Mouse (Mus musculus): Measurements from ENCODE around the gene Mcoln3. TPM values are rescaled to one million over a fixed set of nuclear protein-coding genes. Genes with fewer than 3 reads are reported as not detected.

The Mcoln3 gene
- polyA plus RNA-seq, 1 experiment from 2014 or later, result 0.18 TPM

DNA sequence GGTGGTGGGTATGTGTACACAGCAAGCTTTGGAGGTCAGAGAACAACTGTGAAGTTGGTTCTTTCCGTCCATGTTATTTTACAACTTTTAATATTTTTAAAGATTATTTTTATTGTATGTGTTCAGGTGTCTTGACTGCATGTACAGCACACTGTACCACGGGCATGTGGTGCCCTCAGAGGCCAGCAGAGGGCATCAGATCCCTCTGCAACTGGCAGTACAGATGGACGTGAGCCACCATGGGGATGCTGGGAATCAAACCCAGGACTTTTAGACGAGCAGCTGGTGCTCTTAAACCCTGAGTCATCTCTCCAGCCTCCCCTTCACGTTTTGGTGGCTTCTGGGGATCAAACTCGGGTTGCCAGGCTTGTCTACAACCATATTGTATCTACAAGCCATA is 15.2 kb upstream of the Mcoln3 start:
- no peak overlapping the region for H3K27ac ChIP-seq (ENCODE audit: low read length)
- H3K27me3 ChIP-seq (replicated peaks; ENCODE audit: control insufficient read depth, insufficient read depth, low read length), result 0 out of 2 replicates have a peak, but pooled peaks cover 3% of the 10 kb centered on the region
- no peak overlapping the region for H3K4me3 ChIP-seq (replicated peaks; ENCODE audit: low read length)
- no peaks in the 10 kb centered on the region for H3K36me3 ChIP-seq (ENCODE audit: control insufficient read depth, insufficient read depth)
- no peak overlapping the region for H3K4me2 ChIP-seq (ENCODE audit: low read length)
- 61% methylated on average over 6 of the region's 6 CpGs for WGBS
- no peak overlapping the region for H3K9ac ChIP-seq (replicated peaks; ENCODE audit: low read depth, low read length)
- no peaks in the 10 kb centered on the region for H3K9me3 ChIP-seq (ENCODE audit: control insufficient read depth, low read length)
- ATAC-seq, result no peak
- H3K4me1 ChIP-seq (replicated peaks; ENCODE audit: control insufficient read depth, insufficient read depth, low read length), result peaks cover under 1% of the 10 kb centered on the region; the same call in 1 of the 2 replicates

DNA sequence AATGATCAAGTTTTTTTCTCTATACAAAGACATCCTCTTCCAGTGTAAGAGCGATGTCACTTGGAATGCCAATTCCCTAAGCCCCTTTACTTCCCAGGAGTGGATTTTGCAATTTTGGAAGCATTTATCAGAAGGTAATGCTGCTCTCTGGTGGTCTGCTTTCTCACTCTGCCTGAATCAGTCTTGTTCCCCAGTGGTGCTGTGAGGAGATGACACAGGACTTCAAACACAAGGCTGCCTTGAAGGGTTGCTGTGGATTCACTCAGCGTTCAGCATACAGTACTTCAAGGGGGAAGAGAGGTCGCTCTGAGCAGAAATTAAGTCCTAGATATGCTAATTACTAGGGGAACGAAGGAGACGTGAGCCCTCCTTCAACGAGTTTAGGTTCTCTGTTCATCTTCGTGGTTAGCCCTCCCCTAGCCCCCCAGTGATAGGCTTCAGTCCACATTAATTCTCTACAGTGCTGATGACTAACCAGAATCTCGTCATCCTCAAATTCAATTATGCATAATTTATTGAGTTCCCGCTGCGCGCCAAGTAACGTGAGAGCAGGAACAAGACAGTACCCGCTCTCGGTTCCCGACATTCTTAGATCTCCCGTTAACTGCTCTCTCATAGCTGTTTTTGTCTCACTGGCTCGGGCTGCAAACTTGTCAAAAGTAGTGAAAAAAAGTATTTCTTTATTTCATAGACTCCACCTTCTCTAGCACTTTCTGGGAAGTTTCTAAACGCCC is 10.0 kb upstream of the Mcoln3 start:
- peak; percentile 71 for ATAC-seq
- H3K27ac ChIP-seq (ENCODE audit: low read length), result no peak overlapping the region
- 0 out of 2 replicates have a peak, but pooled peaks cover 3% of the 10 kb centered on the region for H3K27me3 ChIP-seq (replicated peaks; ENCODE audit: control insufficient read depth, insufficient read depth, low read length)
- H3K36me3 ChIP-seq (ENCODE audit: control insufficient read depth, insufficient read depth), result no peaks in the 10 kb centered on the region
- no peaks in the 10 kb centered on the region for H3K9me3 ChIP-seq (ENCODE audit: control insufficient read depth, low read length)
- peak overlapping the region; percentile 96 for H3K4me2 ChIP-seq (ENCODE audit: low read length)
- WGBS, result 4% methylated on average over 18 of the region's 18 CpGs
- H3K9ac ChIP-seq (replicated peaks; ENCODE audit: low read depth, low read length), result peak overlapping the region; percentile 41
- peak overlapping the region; percentile 51 for H3K4me3 ChIP-seq (replicated peaks; ENCODE audit: low read length)
- peaks cover 11% of the 10 kb centered on the region; the same call in 1 of the 2 replicates for H3K4me1 ChIP-seq (replicated peaks; ENCODE audit: control insufficient read depth, insufficient read depth, low read length)

DNA sequence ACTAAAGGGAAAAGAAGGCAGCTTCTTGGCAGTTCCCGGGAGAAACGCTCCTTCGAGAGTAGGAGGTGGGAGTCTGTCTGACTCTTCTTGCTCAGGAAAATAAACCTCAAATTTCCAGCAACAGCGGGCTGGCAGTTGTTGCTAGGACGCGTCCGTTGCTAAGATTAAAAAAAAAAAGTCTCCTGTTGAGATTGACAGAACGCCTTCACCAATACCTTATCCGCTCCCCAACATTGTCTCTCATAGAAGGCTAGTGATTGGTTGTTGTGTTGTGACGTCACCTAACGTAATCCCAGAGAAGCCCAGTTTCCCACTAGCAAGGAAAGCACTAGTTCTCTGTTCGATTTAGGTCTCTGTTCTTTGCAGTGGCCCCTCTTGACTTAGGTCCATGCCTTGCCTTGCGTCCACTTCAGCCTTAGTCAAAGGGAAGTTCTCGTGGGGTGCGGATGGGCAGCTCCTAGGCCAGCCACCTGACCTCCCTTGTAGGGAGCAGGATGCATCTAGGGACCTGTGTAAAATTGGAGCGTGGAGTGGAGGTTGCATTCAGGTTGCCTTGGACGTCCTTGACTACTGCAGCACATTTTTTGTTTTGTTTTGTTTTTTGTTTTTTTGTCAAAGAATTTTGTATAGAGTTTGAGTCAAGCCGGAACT is 9.2 kb upstream of the Mcoln3 start, which contains the start of gene Wdr63:
Gene Wdr63, minus strand, starts transcription at position 210 of the 651 bp plus-strand sequence.
- peak within 1 kb of the TSS; percentile 41 for H3K9ac ChIP-seq (replicated peaks; ENCODE audit: low read depth, low read length)
- H3K9me3 ChIP-seq (ENCODE audit: control insufficient read depth, low read length), result no peaks in the 10 kb centered on the region
- peak within 1 kb of the TSS; percentile 51 for H3K4me3 ChIP-seq (replicated peaks; ENCODE audit: low read length)
- 0 out of 2 replicates have a peak, but pooled peaks cover 3% of the 10 kb centered on the region for H3K27me3 ChIP-seq (replicated peaks; ENCODE audit: control insufficient read depth, insufficient read depth, low read length)
- peak; percentile 99 for ATAC-seq
- H3K4me1 ChIP-seq (replicated peaks; ENCODE audit: control insufficient read depth, insufficient read depth, low read length), result peaks cover 11% of the 10 kb centered on the region; the same call in 1 of the 2 replicates
- H3K27ac ChIP-seq (ENCODE audit: low read length), result no peak within 1 kb of the TSS
- 12% methylated on average over 18 of the region's 18 CpGs for WGBS
- peak within 1 kb of the TSS; percentile 96 for H3K4me2 ChIP-seq (ENCODE audit: low read length)
- no peaks in the 10 kb centered on the region for H3K36me3 ChIP-seq (ENCODE audit: control insufficient read depth, insufficient read depth)

DNA sequence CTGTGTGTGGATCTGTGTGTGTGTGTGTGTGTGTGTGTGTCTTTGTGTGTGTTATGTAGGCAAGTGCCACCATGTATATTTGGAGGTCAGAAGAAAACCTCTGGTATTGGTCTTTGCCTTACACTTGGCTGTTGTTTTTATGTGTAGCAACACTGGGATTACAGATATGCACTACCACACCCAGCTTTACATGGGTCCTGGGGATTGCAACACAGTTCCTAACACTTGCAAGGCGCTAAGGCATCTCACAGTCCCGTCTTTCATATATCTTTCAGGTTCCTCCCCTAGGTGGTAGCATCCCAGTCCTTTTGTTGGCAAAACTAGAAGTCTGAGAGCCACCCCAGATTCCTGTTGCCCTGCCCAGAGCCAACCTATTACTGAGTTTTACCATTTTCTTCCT is 8.3 kb upstream of the Mcoln3 start:
- Histone ChIP-seq H3K4me1 (replicated peaks; ENCODE audit: control insufficient read depth, insufficient read depth, low read length) (peaks cover 11% of the 10 kb centered on the region; the same call in 1 of the 2 replicates), H3K9ac (replicated peaks; ENCODE audit: low read depth, low read length) (no peak overlapping the region), H3K27ac (ENCODE audit: low read length) (no peak overlapping the region), H3K36me3 (ENCODE audit: control insufficient read depth, insufficient read depth) (no peaks in the 10 kb centered on the region), H3K9me3 (ENCODE audit: control insufficient read depth, low read length) (no peaks in the 10 kb centered on the region), H3K27me3 (replicated peaks; ENCODE audit: control insufficient read depth, insufficient read depth, low read length) (0 out of 2 replicates have a peak, but pooled peaks cover 3% of the 10 kb centered on the region), H3K4me2 (ENCODE audit: low read length) (no peak overlapping the region), H3K4me3 (replicated peaks; ENCODE audit: low read length) (no peak overlapping the region)
- WGBS, result 70% methylated on average over 2 of the region's 2 CpGs
- no peak for ATAC-seq

DNA sequence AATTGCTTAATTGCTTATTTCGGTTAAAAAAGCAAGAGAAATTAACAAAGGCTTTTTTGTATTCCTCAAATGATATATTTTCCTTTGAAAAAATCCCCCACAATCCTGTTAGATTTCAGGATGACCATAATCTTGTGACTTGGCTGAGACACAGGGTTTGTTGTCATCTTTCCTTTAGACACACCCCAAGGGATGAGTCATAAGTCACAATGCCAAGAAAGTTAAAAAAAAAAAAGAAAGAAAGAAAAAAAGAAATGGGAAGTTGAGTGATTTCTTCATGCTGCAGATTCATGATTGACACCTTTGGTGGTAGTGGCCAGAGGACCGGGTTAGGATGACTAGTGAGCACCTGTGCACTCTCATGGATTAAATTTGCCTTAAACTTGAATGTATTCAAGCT is 6.9 kb upstream of the Mcoln3 start:
- no peak overlapping the region for H3K9ac ChIP-seq (replicated peaks; ENCODE audit: low read depth, low read length)
- no peak overlapping the region for H3K27ac ChIP-seq (ENCODE audit: low read length)
- H3K4me3 ChIP-seq (replicated peaks; ENCODE audit: low read length), result no peak overlapping the region
- H3K4me2 ChIP-seq (ENCODE audit: low read length), result no peak overlapping the region
- no peak for ATAC-seq
- WGBS, result 81% methylated on average over 2 of the region's 2 CpGs
- no peaks in the 10 kb centered on the region for H3K36me3 ChIP-seq (ENCODE audit: control insufficient read depth, insufficient read depth)
- H3K27me3 ChIP-seq (replicated peaks; ENCODE audit: control insufficient read depth, insufficient read depth, low read length), result 0 out of 2 replicates have a peak, but pooled peaks cover 3% of the 10 kb centered on the region
- H3K9me3 ChIP-seq (ENCODE audit: control insufficient read depth, low read length), result no peaks in the 10 kb centered on the region
- peaks cover 11% of the 10 kb centered on the region; the same call in 1 of the 2 replicates for H3K4me1 ChIP-seq (replicated peaks; ENCODE audit: control insufficient read depth, insufficient read depth, low read length)

DNA sequence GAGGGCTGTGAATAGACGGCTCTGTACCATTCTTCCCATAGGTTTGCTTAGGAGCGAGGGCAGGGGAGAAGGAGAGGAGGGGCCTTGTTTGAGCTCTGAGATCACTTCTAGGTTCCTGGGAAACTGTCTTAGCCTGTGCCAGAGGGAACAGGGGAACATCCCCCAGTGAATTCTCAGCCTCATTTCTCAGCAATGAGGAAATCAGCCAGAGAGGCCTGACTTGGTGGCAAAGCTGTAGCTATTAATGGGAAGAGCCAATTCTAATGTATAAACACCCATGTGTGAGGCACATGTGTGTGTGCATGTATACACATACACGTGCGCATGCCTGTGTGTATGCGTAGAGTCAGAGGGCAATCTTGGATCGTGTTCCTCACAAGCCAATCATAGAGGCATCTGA is 6.3 kb upstream of the Mcoln3 start:
- Histone ChIP-seq H3K4me2 (ENCODE audit: low read length) (no peak overlapping the region), H3K4me1 (replicated peaks; ENCODE audit: control insufficient read depth, insufficient read depth, low read length) (peaks cover 11% of the 10 kb centered on the region; the same call in 1 of the 2 replicates), H3K4me3 (replicated peaks; ENCODE audit: low read length) (no peak overlapping the region), H3K9ac (replicated peaks; ENCODE audit: low read depth, low read length) (no peak overlapping the region), H3K27ac (ENCODE audit: low read length) (no peak overlapping the region), H3K36me3 (ENCODE audit: control insufficient read depth, insufficient read depth) (no peaks in the 10 kb centered on the region), H3K9me3 (ENCODE audit: control insufficient read depth, low read length) (no peaks in the 10 kb centered on the region), H3K27me3 (replicated peaks; ENCODE audit: control insufficient read depth, insufficient read depth, low read length) (0 out of 2 replicates have a peak, but pooled peaks cover 3% of the 10 kb centered on the region)
- WGBS, result 80% methylated on average over 6 of the region's 6 CpGs
- no peak for ATAC-seq

DNA sequence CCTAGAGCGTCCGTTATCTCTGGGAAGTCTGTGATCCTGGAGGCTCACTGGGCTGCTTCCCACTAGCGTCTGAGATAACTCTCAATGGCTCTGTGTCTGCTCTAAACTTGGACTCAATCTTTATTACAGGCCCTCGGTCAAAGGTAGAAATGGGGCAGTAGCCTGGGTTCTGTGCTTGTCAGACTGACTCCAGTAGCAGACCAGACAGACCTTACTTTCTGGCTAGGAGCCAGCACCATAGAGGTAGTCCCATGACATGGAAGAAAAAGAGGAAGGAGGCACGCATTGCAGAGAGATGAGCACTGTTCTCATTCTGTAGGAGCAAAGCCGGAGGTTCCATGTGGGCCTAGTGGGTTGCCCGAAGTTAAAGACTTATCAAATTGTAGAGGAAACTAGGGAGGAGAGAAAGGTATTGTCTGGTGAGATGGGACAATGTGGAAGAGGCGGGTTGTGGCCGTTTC is 777 bp downstream of the Mcoln3 start:
- Histone ChIP-seq H3K9me3 (ENCODE audit: control insufficient read depth, low read length) (no peaks in the 10 kb centered on the region), H3K4me2 (ENCODE audit: low read length) (no peak overlapping the region), H3K9ac (replicated peaks; ENCODE audit: low read depth, low read length) (no peak overlapping the region), H3K4me1 (replicated peaks; ENCODE audit: control insufficient read depth, insufficient read depth, low read length) (no peaks in the 10 kb centered on the region; the same call in 1 of the 2 replicates), H3K27ac (ENCODE audit: low read length) (no peak overlapping the region), H3K4me3 (replicated peaks; ENCODE audit: low read length) (no peak overlapping the region), H3K36me3 (ENCODE audit: control insufficient read depth, insufficient read depth) (no peaks in the 10 kb centered on the region), H3K27me3 (replicated peaks; ENCODE audit: control insufficient read depth, insufficient read depth, low read length) (peaks cover 18% of the 10 kb centered on the region)
- WGBS, result 70% methylated on average over 9 of the region's 9 CpGs
- ATAC-seq, result no peak

DNA sequence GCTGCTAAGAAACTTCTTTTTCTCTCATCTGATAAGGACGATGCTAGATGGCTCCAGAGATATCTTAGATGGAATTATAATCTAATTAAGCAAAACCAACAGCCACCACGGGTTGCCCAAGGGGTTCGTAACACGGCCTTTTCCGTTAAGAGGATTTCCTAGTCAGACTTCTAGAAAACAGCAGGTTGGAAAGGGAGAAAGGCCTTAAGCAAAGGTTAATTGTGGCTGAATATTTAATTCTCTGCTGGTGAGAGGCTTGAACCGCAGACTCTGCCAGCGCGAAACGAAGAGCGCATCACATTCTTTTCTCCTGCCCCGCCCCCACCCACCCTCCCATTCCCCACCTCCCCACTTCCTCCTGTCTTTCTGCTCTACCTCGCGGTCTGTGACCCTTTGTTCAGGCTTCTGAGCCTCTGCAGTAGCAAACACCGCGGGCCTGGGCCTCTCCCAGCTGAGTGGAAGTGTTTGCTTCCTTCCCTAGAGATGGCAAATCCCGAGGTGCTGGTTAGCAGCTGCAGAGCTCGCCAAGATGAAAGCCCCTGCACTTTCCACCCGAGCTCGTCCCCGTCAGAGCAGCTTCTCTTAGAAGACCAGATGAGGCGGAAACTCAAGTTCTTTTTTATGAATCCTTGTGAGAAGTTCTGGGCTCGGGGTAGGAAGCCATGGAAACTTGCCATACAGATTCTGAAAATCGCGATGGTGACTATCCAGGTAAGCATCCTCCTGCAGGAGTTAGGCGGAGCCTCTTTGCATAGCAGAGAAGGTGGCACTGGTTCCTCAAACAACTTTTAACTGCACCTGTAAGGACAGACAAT is 4.3 kb downstream of the Mcoln3 start:
- 11% methylated on average over 25 of the region's 25 CpGs for WGBS
- Histone ChIP-seq H3K36me3 (ENCODE audit: control insufficient read depth, insufficient read depth) (no peaks in the 10 kb centered on the region), H3K27me3 (replicated peaks; ENCODE audit: control insufficient read depth, insufficient read depth, low read length) (peaks cover 16% of the 10 kb centered on the region), H3K4me2 (ENCODE audit: low read length) (peak overlapping the region; percentile 24), H3K9me3 (ENCODE audit: control insufficient read depth, low read length) (no peaks in the 10 kb centered on the region), H3K9ac (replicated peaks; ENCODE audit: low read depth, low read length) (no peak overlapping the region), H3K4me1 (replicated peaks; ENCODE audit: control insufficient read depth, insufficient read depth, low read length) (peaks cover 4% of the 10 kb centered on the region), H3K27ac (ENCODE audit: low read length) (no peak overlapping the region), H3K4me3 (replicated peaks; ENCODE audit: low read length) (no peak overlapping the region)
- no peak for ATAC-seq

DNA sequence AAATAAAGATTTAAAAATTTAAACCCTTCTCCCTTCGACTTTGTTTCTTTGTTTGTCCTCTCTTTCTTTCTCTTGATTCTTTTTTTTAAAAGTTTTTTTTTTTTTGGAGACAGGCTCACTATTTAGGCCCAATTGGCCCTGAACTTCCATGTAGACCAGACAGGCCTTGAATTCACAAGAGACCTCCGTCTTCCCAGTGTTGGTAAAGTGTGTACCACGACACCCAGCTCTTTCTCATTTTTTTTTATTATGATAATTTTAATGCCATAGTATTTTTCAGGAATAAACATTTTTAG is 4.8 kb downstream of the Mcoln3 start:
- 48% methylated on average over 3 of the region's 3 CpGs for WGBS
- H3K9ac ChIP-seq (replicated peaks; ENCODE audit: low read depth, low read length), result no peak overlapping the region
- no peak for ATAC-seq
- no peaks in the 10 kb centered on the region for H3K36me3 ChIP-seq (ENCODE audit: control insufficient read depth, insufficient read depth)
- H3K27me3 ChIP-seq (replicated peaks; ENCODE audit: control insufficient read depth, insufficient read depth, low read length), result peaks cover 11% of the 10 kb centered on the region; the same call in 1 of the 2 replicates
- H3K9me3 ChIP-seq (ENCODE audit: control insufficient read depth, low read length), result no peaks in the 10 kb centered on the region
- peaks cover 4% of the 10 kb centered on the region for H3K4me1 ChIP-seq (replicated peaks; ENCODE audit: control insufficient read depth, insufficient read depth, low read length)
- H3K4me2 ChIP-seq (ENCODE audit: low read length), result no peak overlapping the region
- no peak overlapping the region for H3K4me3 ChIP-seq (replicated peaks; ENCODE audit: low read length)
- H3K27ac ChIP-seq (ENCODE audit: low read length), result no peak overlapping the region

Data from forebrain, embryonic 16.5 days (tissue).